Mouse (Mus musculus): ENCODE data around the gene Slc1a7.

DNA sequence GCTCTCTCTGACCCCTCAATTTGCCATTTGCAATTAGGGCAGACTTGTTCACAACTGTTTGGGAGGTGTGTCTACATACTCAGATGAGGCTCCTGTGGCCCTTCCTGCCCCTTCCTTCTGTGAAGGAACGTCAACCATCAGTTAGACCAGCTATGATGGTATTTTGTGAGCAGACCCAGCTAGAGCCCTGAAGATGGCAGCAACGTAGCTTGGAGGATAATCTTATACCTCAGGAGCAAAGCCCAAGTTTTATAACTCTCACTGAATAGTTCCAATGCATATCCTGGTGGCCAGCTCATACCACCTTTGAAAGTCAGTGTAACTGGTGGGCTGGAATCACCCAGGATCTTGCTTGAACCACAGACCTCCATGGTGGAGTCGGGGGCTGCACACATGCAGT, 36.7 kb upstream of the Slc1a7 start:
- TF ChIP-seq CTCF (IDR thresholded peaks at IDR 0.05; ENCODE audit: low read depth) (no peak), EP300 (IDR thresholded peaks at IDR 0.05; ENCODE audit: low read depth) (no peak)
